Mouse (Mus musculus): ENCODE results near the gene Rspo3.

- no peak for TF ChIP-seq GATA1 (IDR thresholded peaks at IDR 0.05; ENCODE audit: low read length)
- TF ChIP-seq TAL1 (IDR thresholded peaks at IDR 0.05; ENCODE audit: low read length): no peak
These were observed 94.4 kb downstream of the Rspo3 start for GRCm38 (mm10) chr10:29441297-29441696.

Measured in erythroblast, embryonic 14.5 days (primary cell).